22 mouse cellular contexts compared by ENCODE assay signal in genomic region chr2:26553904-26554303, GRCm38 (mm10). TPM values are rescaled to one million over a fixed set of nuclear protein-coding genes. Genes with fewer than 3 reads are reported as not detected.
DNase-seq lines count a peak whose midpoint lies in the region; ATAC-seq and TF ChIP-seq lines count a peak whose summit lies in the region.
"Had no signal": no experiment of that assay in that cellular context is flagged by ENCODE, and none has a peak within 500 bp of the region (broad histone marks: within the 10 kb centered on the region; RNA-seq: fewer than 3 reads in every experiment).

No protein-coding gene starts in this region.

- WGBS in limb, embryonic 15.5 days = 58% methylated on average over 9 of the region's 9 CpGs
- WGBS in limb, embryonic 10.5 days = 74% methylated on average over 9 of the region's 9 CpGs
- WGBS in bone marrow, adult 2 months = 56% methylated on average over 9 of the region's 9 CpGs
- WGBS in embryonic facial prominence, embryonic 15.5 days = 53% methylated on average over 9 of the region's 9 CpGs

- no peaks in the 10 kb centered on the region for H3K36me3 ChIP-seq in limb, embryonic 15.5 days
- H3K36me3 ChIP-seq in limb, embryonic 10.5 days = no peaks in the 10 kb centered on the region
- no peaks in the 10 kb centered on the region for H3K36me3 ChIP-seq in embryonic facial prominence, embryonic 15.5 days
- H3K36me3 ChIP-seq: heart, embryonic 15.5 days; hindbrain, embryonic 12.5 days had no signal

- H3K4me1 ChIP-seq in limb, embryonic 15.5 days = peaks cover 32% of the 10 kb centered on the region
- H3K4me1 ChIP-seq in limb, embryonic 10.5 days = peaks cover 19% of the 10 kb centered on the region
- peaks cover 21% of the 10 kb centered on the region for H3K4me1 ChIP-seq in bone marrow, adult 2 months (ENCODE audit: control insufficient read depth, insufficient read depth, low read length)
- H3K4me1 ChIP-seq in embryonic facial prominence, embryonic 15.5 days = peaks cover 68% of the 10 kb centered on the region

- no peak overlapping the region for H3K4me3 ChIP-seq in limb, embryonic 15.5 days
- no peak overlapping the region for H3K4me3 ChIP-seq in limb, embryonic 10.5 days
- no peak overlapping the region for H3K4me3 ChIP-seq in bone marrow, adult 2 months (replicated peaks; ENCODE audit: control insufficient read depth, low read depth, low read length)
- H3K4me3 ChIP-seq in embryonic facial prominence, embryonic 15.5 days (replicated peaks) = no peak overlapping the region
- H3K4me3 ChIP-seq: heart, embryonic 15.5 days; hindbrain, embryonic 12.5 days had no signal

- no peak for DNase-seq in limb, embryonic 10.5 days (ENCODE audit: low spot score)
- peak; percentile 53 for DNase-seq in urinary bladder, adult 2 months (ENCODE audit: low spot score)
- no peak for DNase-seq in MN1 (ENCODE audit: low spot score)
- no peak for DNase-seq in kidney, postnatal 25 days
- DNase-seq: adrenal gland, adult 2 months; B cell, adult 2 months; cerebellum, postnatal 10 days; gastrocnemius, postnatal 25 days; kidney, adult 2 months; kidney, postnatal 10 days; lung, embryonic 14.5 days; thymus, postnatal 14 days had no signal

- H3K27me3 ChIP-seq in limb, embryonic 15.5 days = no peaks in the 10 kb centered on the region
- H3K27me3 ChIP-seq in limb, embryonic 10.5 days (ENCODE audit: low read depth, poor library complexity, severe bottlenecking) = no peaks in the 10 kb centered on the region
- no peaks in the 10 kb centered on the region for H3K27me3 ChIP-seq in embryonic facial prominence, embryonic 15.5 days
- H3K27me3 ChIP-seq: heart, embryonic 15.5 days; hindbrain, embryonic 12.5 days had no signal

- peak overlapping the region; percentile 22; the same call in 1 of the 2 replicates for H3K27ac ChIP-seq in limb, embryonic 15.5 days
- no peak overlapping the region for H3K27ac ChIP-seq in limb, embryonic 10.5 days
- 0 out of 2 replicates have a peak overlapping the region, but pooled peaks have one; percentile 1 for H3K27ac ChIP-seq in bone marrow, adult 2 months (ENCODE audit: control insufficient read depth, insufficient read depth, low read depth, low read length, poor library complexity)
- peak overlapping the region; percentile 71 for H3K27ac ChIP-seq in embryonic facial prominence, embryonic 15.5 days (replicated peaks)
- H3K27ac ChIP-seq: hindbrain, embryonic 12.5 days had no signal

- TF ChIP-seq CTCF in bone marrow, adult 2 months (IDR thresholded peaks at IDR 0.05; ENCODE audit: control insufficient read depth, insufficient read depth, low read length) = no peak

- ATAC-seq in limb, embryonic 15.5 days (ENCODE audit: insufficient number of reproducible peaks, low FRiP score, low TSS enrichment, low read depth) = no peak
- ATAC-seq in embryonic facial prominence, embryonic 15.5 days (ENCODE audit: insufficient number of reproducible peaks, low FRiP score, low TSS enrichment, low read depth) = no peak
- ATAC-seq: forebrain, embryonic 14.5 days; inflammation-experienced regulatory T-cells, adult 6 months; midbrain, embryonic 16.5 days had no signal

- H3K4me2 ChIP-seq in limb, embryonic 15.5 days = no peak overlapping the region
- no peak overlapping the region for H3K4me2 ChIP-seq in embryonic facial prominence, embryonic 15.5 days (replicated peaks)
- H3K4me2 ChIP-seq: heart, embryonic 15.5 days; hindbrain, embryonic 12.5 days; lung, embryonic 14.5 days had no signal

- no peaks in the 10 kb centered on the region for H3K9me3 ChIP-seq in limb, embryonic 15.5 days
- no peaks in the 10 kb centered on the region for H3K9me3 ChIP-seq in limb, embryonic 10.5 days (replicated peaks)
- no peaks in the 10 kb centered on the region for H3K9me3 ChIP-seq in embryonic facial prominence, embryonic 15.5 days (replicated peaks)
- H3K9me3 ChIP-seq: heart, embryonic 15.5 days; hindbrain, embryonic 12.5 days had no signal

- H3K9ac ChIP-seq in limb, embryonic 15.5 days = no peak overlapping the region
- no peak overlapping the region for H3K9ac ChIP-seq in embryonic facial prominence, embryonic 15.5 days
- H3K9ac ChIP-seq: heart, embryonic 15.5 days; hindbrain, embryonic 12.5 days; lung, embryonic 14.5 days had no signal

- no peak for TF ChIP-seq POLR2A in bone marrow, adult 2 months (IDR thresholded peaks at IDR 0.05; ENCODE audit: borderline replicate concordance, control insufficient read depth, low read depth, low read length)

RNA-seq across cellular contexts. Expression of gene Egfl7, which starts 25.9 kb away (rescaled TPM):
- polyA plus RNA-seq in limb, embryonic 15.5 days (2015; fragmentation: Nextera tagmentation; extraction: Ambion mirVana) = 107 and 122 TPM in 2 replicates
- polyA plus RNA-seq in limb, embryonic 10.5 days (2016; fragmentation: Nextera tagmentation; extraction: Ambion mirVana) = 96.5 and 97.2 TPM in 2 replicates
- polyA plus RNA-seq in bone marrow, adult 2 months (2011; ENCODE audit: insufficient read depth, insufficient read length, low replicate concordance, missing spikeins) = 91.0 and 128 TPM in 2 replicates
- 111 and 125 TPM in 2 replicates for polyA plus RNA-seq in embryonic facial prominence, embryonic 15.5 days (2015; fragmentation: Nextera tagmentation; extraction: Ambion mirVana)
- 155 and 208 TPM in 2 replicates for polyA plus RNA-seq in urinary bladder, adult 2 months (2012; rRNA removed)

RNA-seq across cellular contexts. Expression of gene Gm20532, which starts 32.5 kb away (rescaled TPM):
- 0.24 TPM in 1 of 2 replicates, not detected in the other for polyA plus RNA-seq in limb, embryonic 15.5 days (2015; fragmentation: Nextera tagmentation; extraction: Ambion mirVana)
- polyA plus RNA-seq in limb, embryonic 10.5 days (2016; fragmentation: Nextera tagmentation; extraction: Ambion mirVana) = not detected in 2 replicates
- not detected in 2 replicates for polyA plus RNA-seq in bone marrow, adult 2 months (2011; ENCODE audit: insufficient read depth, insufficient read length, low replicate concordance, missing spikeins)
- polyA plus RNA-seq in embryonic facial prominence, embryonic 15.5 days (2015; fragmentation: Nextera tagmentation; extraction: Ambion mirVana) = not detected in 2 replicates
- not detected in 2 replicates for polyA plus RNA-seq in urinary bladder, adult 2 months (2012; rRNA removed)
- polyA plus RNA-seq: adrenal gland, adult 2 months; forebrain, embryonic 14.5 days; heart, embryonic 15.5 days; hindbrain, embryonic 12.5 days; inflammation-experienced regulatory T-cells, adult 6 months; kidney, adult 2 months; liver, adult 2 months; lung, embryonic 14.5 days; midbrain, embryonic 16.5 days; testis, adult 2 months had no signal

RNA-seq across cellular contexts. Expression of gene Notch1, which starts 37.4 kb away (rescaled TPM):
- 23.1 and 24.3 TPM in 2 replicates for polyA plus RNA-seq in limb, embryonic 15.5 days (2015; fragmentation: Nextera tagmentation; extraction: Ambion mirVana)
- 8.5 and 11.8 TPM in 2 replicates for polyA plus RNA-seq in limb, embryonic 10.5 days (2016; fragmentation: Nextera tagmentation; extraction: Ambion mirVana)
- polyA plus RNA-seq in bone marrow, adult 2 months (2011; ENCODE audit: insufficient read depth, insufficient read length, low replicate concordance, missing spikeins) = 21.8 and 36.9 TPM in 2 replicates
- polyA plus RNA-seq in embryonic facial prominence, embryonic 15.5 days (2015; fragmentation: Nextera tagmentation; extraction: Ambion mirVana) = 26.0 and 30.3 TPM in 2 replicates
- polyA plus RNA-seq in urinary bladder, adult 2 months (2012; rRNA removed) = 21.4 and 33.4 TPM in 2 replicates

RNA-seq across cellular contexts. Expression of gene Agpat2, which starts 50.3 kb away (rescaled TPM):
- 31.5 and 36.3 TPM in 2 replicates for polyA plus RNA-seq in limb, embryonic 15.5 days (2015; fragmentation: Nextera tagmentation; extraction: Ambion mirVana)
- polyA plus RNA-seq in limb, embryonic 10.5 days (2016; fragmentation: Nextera tagmentation; extraction: Ambion mirVana) = 13.2 and 14.5 TPM in 2 replicates
- polyA plus RNA-seq in bone marrow, adult 2 months (2011; ENCODE audit: insufficient read depth, insufficient read length, low replicate concordance, missing spikeins) = 10.6 and 32.5 TPM in 2 replicates
- 31.7 and 32.2 TPM in 2 replicates for polyA plus RNA-seq in embryonic facial prominence, embryonic 15.5 days (2015; fragmentation: Nextera tagmentation; extraction: Ambion mirVana)
- 48.3 and 63.6 TPM in 2 replicates for polyA plus RNA-seq in urinary bladder, adult 2 months (2012; rRNA removed)
